Mouse (Mus musculus) embryo, embryonic 10.5 days (tissue): ENCODE data around the gene Itprid1.
A peak's percentile ranks its signal among the peaks of the same experiment; 100 is the strongest.

ENCODE experiments used
- DNase-seq: peaks from one replicate; pipeline ENCODE4 v3.0.0-alpha.2; 2015; ENCODE audit warnings: low spot score

Gene Itprid1

GRCm38 (mm10) chr6:55836650-55837320, at the start of gene Itprid1:
Gene Itprid1, plus strand, starts transcription at chr6:55836895.
- DNase-seq: no peak

- DNase-seq: no peak
These were observed 47.1 kb upstream of the Itprid1 start for GRCm38 (mm10) chr6:55789557-55789956.

GRCm38 (mm10) chr6:55791852-55792496, 44.7 kb upstream of the Itprid1 start:
- DNase-seq: peak; percentile 60

- DNase-seq: no peak
These were observed 44.2 kb upstream of the Itprid1 start for GRCm38 (mm10) chr6:55792536-55792935.

- DNase-seq: no peak
These were observed 34.0 kb upstream of the Itprid1 start for GRCm38 (mm10) chr6:55802686-55803085.

GRCm38 (mm10) chr6:55803357-55803756, 33.3 kb upstream of the Itprid1 start:
- no peak for DNase-seq

- DNase-seq: peak; percentile 73
These were observed 32.6 kb upstream of the Itprid1 start for GRCm38 (mm10) chr6:55803991-55804680.

- DNase-seq: no peak
These were observed 32.1 kb upstream of the Itprid1 start for GRCm38 (mm10) chr6:55804681-55805000.

GRCm38 (mm10) chr6:55805291-55806137, 31.2 kb upstream of the Itprid1 start:
- DNase-seq: peak; percentile 48

- no peak for DNase-seq
These were observed 30.2 kb upstream of the Itprid1 start for GRCm38 (mm10) chr6:55806537-55806936.

- DNase-seq: no peak
These were observed 28.0 kb upstream of the Itprid1 start for GRCm38 (mm10) chr6:55808692-55809091.

- DNase-seq: no peak
These were observed 25.5 kb upstream of the Itprid1 start for GRCm38 (mm10) chr6:55811153-55811552.

GRCm38 (mm10) chr6:55812353-55812752, 24.3 kb upstream of the Itprid1 start:
- DNase-seq: no peak

- DNase-seq: peak; percentile 33
These were observed 22.3 kb upstream of the Itprid1 start for GRCm38 (mm10) chr6:55814184-55814926.

- no peak for DNase-seq
These were observed 19.8 kb upstream of the Itprid1 start for GRCm38 (mm10) chr6:55816911-55817310.

- DNase-seq: no peak
These were observed 7.0 kb upstream of the Itprid1 start for GRCm38 (mm10) chr6:55829722-55830121.

GRCm38 (mm10) chr6:55852589-55852988, 15.9 kb downstream of the Itprid1 start:
- DNase-seq: no peak

- no peak for DNase-seq
These were observed 19.4 kb downstream of the Itprid1 start for GRCm38 (mm10) chr6:55856085-55856484.

GRCm38 (mm10) chr6:55865206-55865605, 28.5 kb downstream of the Itprid1 start:
- DNase-seq: no peak

GRCm38 (mm10) chr6:55879356-55879960, 42.8 kb downstream of the Itprid1 start:
- DNase-seq: peak; percentile 21

GRCm38 (mm10) chr6:55880886-55881285, 44.2 kb downstream of the Itprid1 start:
- peak; percentile 54 for DNase-seq
